Mouse (Mus musculus): ENCODE measurements around the gene 1700008O03Rik.
A peak's percentile ranks its signal among the peaks of the same experiment; 100 is the strongest.

Gene 1700008O03Rik

DNA sequence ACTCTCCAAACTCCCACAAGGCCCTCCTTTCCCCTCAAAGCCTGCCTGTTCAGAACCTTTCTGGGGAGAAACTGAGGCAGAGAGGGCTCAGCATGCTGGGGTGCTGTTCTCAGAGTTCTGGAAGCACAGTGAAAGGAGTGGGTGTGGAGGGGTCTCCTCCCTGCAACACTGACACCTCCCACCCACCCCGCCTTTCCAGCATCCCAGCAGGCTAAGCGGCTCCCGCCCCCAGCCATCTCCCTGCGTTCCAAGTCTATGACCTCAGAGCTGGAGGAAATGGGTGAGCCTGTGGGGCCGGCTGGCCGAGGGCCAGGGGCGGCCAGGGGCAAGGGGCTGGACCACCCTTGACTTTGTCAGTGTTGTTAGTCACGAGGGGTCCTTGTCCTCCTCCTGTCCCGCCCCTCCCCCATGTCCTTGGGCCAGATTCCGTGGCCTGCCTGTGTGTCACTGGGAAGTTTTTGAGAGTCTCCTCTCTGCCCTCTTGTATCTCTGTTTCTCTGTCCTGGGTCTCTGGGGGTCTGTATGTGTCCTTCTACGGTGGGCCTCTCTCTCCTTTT is 42.1 kb downstream of the 1700008O03Rik start:
- peak; percentile 52 for DNase-seq

DNA sequence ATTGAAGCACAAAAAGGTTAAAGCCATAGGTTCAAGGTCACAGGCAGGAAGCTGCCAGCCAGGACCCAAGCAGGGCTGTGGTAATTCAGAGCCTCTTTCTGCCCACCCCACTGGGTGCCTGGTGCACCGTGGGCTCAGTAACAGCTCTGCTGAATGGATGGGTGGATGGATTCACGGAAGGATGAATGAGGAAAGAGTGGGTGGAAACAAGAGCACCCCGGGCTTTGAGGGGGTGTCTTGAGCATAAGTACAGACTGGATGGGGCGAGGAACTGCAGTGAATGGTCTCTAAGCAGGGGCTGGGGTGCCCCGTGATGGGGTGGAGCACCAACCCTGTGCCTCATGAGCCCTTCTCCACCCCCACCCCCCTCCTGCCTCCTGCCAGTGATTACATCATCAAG is 43.9 kb downstream of the 1700008O03Rik start:
- DNase-seq, result no peak

DNA sequence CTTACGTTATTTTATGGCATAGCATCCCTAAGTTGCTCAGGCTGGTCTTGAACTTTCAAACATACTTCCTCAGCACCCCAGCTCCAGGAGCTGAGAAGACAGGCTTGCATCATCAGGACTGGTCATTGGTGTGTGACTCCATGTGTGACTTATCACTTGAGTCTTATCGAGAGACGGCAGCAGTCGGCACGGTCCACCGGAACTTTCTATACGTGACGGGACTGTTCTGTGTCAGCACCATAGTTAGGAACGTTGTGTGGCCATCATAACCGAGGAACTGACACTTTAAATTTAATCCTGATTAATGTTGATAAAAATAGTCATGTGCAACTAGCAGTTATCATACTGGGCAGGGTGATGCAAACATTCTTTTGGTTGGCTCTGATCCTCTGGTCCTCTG is 44.5 kb downstream of the 1700008O03Rik start:
- DNase-seq, result no peak

DNA sequence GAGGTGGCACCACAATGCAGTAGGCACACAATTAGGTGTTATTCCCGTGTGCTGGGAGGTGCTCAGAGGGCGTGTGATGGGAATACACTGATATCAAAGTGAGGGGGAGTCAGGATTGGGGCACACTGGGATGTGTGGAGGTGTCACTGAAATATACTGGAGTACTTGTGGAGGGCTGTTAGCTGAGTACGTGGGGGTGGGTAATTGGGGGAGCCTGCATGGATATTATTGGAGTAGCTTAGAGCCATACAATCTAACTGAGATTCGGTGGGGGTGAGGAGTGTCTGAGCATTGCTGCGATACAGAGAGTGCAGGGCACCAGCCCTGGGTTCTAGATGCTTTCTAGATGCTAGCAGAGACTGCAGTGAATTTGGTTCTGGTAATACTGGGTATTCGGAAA is 45.4 kb downstream of the 1700008O03Rik start:
- DNase-seq, result no peak

DNA sequence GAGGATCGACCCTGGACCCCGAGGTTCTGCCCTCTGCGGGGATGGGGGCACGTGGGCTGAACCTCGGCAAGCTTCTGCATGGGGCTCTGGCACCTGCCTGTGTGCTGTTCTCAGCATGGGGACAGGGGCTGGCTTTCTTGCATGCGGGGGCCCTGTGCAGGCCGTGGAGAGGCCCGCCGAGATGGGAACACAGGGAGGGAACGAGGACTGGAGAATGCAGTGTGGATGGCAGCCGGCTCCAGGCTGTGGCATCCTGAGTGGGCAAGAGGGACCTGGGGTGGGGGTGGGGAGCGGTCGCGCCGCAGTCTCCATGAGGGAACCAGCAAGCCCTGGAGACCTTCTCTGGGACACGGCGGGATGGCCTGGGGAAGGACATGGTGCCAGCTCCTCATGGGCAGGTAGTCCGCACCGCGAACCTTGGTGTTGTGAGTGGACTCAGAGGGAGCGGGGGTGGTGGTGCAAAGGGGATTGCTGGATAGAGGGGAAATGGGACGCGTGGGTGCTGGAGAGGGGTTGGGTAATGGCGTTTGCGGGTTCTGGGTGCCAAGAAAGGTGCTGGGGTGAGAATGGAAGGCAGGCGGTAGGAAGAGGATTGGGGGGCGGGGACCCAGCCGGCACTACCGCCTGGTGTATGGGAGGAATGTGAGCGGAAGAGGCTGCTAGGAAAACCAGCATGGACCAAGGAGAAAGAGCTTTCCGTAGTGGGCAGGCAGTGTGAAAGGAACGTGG is 48.3 kb downstream of the 1700008O03Rik start:
- DNase-seq, result no peak

DNA sequence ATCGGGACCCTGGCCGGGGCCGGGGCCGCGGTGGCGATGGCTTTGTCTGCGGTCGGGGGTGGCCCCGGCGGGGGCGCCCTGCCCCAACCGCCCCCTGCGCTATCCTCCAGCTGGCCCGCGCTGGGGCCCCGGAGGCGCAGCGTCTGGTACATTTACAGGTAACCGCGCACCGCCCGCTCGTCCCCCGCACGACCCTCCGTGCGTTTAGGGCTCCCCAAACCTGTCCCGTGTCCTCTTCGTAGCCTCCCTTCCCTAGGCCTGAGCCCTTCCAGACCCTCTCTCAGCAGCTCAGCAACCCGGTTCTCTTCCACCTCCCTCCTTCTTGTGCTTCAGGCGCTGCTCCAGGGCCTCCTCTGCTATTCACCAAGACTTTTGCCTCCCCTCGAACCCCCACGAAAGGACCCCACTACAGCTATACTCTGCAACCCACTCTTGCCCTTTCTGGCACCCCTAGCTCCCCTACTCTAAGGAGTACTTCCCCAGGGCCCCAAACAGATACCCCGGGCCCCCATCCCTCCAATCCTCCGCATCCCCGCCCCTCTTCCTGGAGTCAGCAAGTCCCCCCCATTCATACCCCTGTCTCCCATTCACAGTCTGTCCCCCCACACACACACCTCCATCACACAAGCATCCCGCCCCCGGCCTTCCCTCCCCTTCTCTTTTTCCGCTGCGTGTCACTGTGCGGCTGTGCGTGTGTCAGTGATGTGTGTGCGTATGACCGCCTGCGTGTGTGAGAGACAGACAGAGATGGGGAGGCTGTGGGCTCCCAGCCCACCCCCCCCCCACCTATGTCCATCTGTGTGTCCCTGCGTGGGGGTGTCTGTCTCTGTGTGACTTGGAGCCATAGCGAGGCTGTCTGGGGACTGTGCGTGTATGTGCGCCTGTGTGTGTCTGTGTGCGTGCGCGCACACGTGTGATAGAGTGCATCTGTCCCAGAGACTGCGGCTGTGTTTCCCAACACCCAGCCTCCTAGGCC is 49.3 kb downstream of the 1700008O03Rik start:
- no peak for DNase-seq

DNA sequence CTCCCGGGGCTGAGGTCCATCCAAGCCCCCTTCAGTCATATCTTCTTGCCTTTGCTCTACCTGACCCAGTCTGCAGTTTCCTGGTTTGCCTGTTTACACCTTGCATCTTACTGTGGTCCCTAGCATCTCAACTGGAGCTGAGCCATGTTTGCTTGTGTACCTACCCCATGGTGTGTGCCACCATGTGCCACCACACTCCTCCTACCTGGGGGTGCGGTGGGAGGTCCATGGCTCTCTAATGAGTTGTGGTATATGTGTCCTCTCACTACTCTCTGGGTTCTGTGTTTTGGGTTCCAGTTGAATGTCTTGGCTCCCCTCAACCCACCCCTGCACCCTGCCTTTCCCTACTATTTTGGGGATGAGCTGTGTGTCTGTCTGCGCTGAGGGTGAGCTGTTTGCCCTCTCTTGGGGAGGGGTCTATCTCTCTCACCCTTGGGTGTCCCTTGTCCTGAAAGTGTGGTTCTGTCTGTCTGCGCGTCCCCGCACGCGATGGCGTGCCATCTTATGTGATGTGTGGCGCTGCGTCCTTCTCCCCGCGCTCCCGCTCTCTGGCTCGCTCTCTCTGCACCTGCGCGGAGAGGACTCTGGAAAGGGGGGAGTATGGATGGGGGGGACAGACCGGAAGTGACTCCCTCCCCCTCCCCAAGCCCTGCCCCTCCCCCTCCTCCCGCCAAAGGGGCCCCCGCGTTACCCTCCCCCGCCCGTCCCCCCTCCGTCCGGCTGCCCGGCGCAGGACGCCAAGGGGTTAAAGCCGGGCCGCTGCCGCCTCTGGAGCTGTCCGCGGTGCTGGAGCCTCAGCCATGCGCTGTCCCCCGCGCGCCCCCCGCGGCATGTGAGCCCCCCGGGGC is 50.4 kb downstream of the 1700008O03Rik start:
- DNase-seq, result peak; percentile 50

DNA sequence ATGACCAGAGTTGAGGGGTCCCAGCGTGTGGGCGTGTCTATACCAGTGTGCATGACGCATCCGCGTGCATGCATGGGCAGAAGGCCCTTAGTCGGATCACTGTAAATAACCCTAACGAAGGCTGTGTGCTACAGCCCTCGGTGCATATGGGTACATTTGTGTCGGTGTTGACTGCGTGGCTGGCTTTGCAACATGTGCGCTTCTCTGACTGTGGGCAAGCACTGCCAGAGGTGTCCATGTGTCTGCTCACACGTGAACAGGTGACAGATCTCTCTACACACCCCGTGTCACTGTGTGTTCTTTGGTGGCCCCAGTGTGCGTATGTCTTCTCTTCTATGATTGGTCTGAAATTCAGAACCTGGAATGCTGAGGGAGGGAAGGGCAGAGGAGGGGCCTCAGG is 51.5 kb downstream of the 1700008O03Rik start:
- no peak for DNase-seq

DNA sequence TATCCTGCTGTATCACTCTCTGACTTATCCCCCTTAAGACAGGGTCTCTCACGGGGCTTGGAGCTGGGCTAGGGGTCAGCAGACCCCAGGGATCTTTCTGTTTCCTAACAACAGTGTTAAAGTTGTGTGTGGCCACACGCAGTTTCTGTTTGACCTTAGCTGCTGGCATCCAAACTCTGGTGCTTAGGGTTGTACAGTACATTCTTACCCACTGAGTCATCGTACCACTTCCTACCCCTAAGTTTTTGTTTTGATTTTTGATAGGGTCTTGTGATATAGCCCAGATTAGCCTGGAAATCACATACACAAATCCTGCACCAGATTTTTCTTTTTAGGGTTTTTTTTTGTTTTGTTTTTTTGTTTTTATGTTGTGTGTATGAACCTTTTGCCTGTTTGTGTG is 53.3 kb downstream of the 1700008O03Rik start:
- no peak for DNase-seq

DNA sequence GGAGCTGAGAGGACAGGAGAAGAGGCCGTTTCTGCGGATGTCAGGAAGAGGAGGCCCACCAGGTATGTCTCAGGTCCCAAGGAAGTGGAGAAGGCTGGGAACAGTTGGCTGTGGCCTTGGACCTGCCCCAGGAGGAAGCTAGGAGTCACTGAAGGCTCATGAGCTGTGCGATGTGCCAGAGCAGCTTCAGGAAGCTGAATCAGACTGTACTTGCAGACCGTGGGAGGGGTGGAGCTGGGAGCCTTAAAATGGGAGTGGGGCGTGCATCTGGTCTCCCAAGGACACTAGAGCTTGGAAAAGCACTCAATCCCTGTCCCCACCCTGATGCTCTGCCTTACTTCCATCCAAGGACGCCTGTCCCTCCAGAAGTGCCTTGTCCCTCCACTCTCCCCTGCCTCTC is 59.0 kb downstream of the 1700008O03Rik start:
- no peak for DNase-seq

DNA sequence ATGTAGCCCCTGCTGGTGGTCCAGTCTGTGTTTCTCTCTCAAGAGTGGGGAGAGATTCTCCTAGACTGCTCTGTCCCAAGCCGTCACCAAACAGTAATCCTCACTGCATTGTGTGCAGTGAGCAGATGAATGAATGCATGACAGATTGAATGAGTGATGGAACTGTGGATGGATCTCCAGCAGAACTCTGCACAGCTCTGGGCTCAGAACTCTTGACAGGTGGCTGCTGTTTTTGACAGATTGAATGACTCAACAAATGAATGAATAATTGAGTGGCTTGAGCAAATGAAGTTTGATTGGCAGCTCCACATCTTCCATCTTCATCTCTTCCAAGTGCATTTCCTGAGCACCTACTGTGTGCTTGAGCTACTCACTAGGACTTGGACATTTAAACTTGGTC is 63.3 kb downstream of the 1700008O03Rik start:
- no peak for DNase-seq

DNA sequence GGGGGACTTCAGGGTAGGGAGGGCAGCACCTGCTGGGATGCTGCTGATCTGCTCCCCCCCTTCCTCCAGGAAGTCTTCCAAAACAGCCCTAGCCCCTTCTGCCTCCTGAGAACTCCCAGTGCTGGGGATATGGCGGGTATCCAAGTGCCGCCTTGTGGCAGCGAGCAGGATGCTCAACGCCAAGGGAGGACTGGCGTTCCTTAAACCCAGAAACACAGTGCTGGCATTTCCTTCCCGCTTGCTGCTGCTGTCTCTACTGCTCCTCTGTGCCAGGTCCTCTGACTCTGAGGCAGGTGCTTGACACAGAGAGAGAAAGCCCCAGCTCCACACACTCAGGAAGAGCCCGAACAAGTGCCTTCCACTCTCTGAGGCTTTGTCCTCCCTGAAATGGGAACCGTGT is 64.7 kb downstream of the 1700008O03Rik start:
- DNase-seq, result no peak

DNA sequence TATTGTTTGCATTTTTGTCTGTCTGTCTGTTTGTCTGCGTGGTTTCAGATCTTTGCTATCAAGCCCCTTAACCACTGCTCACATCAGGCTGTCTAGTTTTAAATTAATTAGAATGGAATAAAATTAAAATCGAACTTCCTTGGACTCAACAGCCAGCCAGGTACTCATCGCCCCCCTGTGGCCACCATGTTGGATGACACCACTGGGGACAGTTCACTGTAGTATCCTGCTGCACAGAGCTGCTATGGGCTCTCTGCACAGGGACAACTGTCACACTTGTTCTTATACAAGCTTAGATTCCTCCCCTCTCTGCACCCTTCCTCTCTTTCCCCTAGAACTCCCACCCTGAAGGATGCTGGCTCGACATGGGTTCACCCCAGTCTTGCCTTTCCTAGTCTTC is 67.7 kb downstream of the 1700008O03Rik start:
- peak; percentile 32 for DNase-seq

DNA sequence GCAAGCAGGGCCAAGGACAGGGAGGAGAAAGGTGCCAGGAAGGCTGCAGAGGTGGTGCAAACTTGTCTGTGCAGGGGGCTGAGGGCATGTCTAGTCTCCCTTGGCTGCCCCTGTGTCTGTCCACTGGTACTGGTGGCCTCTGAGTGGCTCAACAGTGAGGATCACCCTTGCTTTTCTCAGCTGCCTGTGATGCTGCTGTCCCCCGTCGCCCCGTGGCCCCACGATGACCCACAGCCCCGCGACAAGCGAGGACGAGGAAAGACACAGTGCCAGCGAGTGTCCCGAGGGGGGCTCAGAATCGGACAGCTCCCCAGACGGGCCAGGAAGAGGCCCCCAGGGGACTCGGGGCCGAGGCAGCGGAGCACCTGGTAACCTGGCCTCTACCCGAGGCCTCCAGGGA is 73.1 kb downstream of the 1700008O03Rik start:
- DNase-seq, result no peak

DNA sequence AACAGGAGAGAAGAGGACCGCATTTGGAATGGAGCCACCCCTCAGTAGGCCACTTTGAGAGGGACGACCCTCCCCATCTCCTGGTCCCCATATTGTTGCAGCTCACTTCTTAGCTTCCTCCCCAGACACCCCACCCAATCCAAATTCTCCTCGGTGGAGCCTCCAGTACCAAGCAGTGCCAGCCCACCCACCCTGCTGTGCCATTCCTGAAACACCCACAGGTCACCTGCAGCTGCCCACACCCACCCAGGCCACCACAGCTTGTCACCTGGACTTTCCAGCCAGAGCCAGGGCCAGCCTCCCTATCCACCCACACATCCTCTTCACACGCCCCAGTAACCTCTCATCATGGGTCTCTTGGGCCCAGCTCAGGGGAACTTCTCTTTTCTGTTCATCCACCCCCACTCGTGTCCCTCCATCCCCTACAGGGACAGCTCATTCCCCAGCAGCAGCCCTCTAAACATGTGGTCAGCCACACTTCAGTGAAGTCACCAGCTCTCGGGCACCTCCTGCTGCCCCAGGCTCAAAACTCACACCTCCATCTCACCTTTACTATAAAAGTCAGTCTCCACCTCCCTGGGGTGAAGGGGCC is 73.8 kb downstream of the 1700008O03Rik start:
- DNase-seq, result no peak

DNA sequence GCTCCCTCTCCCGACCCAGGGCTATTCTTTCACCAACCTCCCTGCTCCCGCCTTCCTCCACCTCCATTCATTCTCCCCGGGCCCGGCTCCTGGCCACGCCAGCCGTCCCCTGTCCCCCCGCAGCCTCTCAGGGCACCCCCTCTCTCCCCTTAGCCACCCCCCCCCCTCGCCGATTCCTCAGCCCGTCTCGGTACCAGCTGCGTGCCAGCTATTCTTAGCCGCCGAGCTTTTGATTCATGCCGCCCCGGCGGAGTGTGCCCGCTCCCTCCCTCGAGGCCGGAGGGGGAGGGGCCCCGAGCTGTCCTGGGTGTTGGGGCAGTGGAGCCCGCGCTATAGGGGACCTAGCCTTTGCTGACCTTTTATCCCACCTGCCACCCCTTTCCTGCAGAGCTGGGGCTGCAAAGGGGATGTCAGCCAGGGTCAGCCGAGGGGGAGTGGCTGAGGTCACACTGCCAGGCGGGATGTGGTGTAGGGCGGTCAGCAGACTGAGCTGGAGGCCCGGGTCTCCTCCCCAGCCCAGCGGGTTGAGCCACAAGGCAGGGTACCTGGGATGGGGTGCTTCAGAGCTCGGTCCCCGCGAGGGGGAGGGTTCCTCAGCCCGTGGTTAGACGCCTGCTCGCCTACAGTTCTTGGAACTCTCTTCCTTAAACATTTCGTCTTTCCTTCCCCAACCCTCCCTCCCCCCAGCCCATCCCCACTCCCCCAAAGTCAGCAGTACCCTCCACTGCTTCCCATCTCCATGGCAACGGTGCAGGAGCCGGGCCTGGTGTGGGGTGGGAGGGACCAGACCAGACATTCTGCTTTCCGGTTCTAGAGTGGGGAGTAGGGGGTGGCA is 74.5 kb downstream of the 1700008O03Rik start:
- peak; percentile 24 for DNase-seq

DNA sequence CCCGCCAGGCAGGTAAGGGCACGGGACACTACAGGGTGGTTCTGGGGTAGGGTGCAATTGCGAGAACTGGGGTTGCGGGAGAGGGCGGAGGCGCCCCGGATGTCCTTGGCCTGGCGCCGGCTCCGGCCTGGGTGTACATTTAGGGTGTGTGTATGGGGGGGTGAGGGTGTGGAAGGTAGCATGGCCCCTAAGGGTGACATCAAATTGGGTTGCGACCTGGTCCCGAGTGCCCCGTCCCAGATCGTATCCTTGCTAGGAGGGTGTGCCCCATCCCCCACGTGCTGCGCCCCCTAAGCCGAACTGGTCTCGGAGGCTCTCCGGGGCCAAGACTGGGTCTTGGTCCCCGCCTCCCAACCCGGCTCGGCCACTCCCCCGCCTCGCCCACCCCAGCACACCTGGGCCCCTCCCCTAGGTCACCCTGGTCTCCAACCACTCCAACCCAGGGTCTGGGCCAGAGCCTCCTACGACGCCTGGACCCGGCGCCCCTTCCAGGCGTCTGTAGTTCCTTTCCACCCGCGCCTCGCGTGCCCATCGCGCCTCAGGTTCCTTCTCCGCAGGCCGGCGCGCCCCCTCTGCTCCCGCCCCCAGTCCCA is 75.2 kb downstream of the 1700008O03Rik start:
- DNase-seq, result peak; percentile 16
